Mouse (Mus musculus): ENCODE measurements around the gene Trmt10c.

DNA sequence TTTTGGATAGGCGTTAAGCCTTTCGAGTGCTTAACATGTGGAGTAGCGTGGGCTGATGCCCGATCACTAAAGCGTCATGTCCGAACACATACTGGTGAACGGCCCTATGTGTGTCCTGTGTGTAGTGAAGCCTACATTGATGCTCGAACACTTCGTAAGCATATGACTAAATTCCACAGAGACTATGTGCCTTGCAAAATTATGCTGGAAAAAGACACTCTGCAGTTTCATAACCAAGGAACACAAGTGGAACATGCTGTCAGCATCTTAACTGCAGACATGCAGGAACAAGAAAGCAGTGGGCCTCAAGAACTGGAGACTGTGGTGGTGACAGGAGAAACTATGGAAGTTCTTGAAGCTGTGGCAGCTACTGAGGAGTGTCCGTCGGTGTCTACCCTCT, 30.8 kb downstream of the Trmt10c start:
- TF ChIP-seq POLR2A (IDR thresholded peaks at IDR 0.05; ENCODE audit: control insufficient read depth, low read depth, low read length) (no peak), CTCF (IDR thresholded peaks at IDR 0.05; ENCODE audit: control insufficient read depth, insufficient read depth, insufficient replicate concordance, low read depth, low read length) (no peak)
